Mouse (Mus musculus): ENCODE results near the gene Ttll13.

Gene Ttll13

GRCm38 (mm10) chr7:80307766-80308165, 61.6 kb downstream of the Ttll13 start:
- DNase-seq (ENCODE audit: extremely low read depth, low read depth, low spot score), result no peak
